Mouse (Mus musculus) spleen, adult 2 months (tissue): Measurements from ENCODE around the gene Morc3.

Source experiments
- CTCF ChIP-seq: fragments of 200-500 bp; IDR thresholded peaks from 2 replicates; pipeline ENCODE4 v1.5.1; 2011; ENCODE audit warnings: mild to moderate bottlenecking, inconsistent platforms; ENCODE audit not compliant: insufficient read depth, insufficient read length, insufficient replicate concordance; ENCODE audit errors: extremely low read depth
- POLR2A ChIP-seq: fragments of 200-500 bp; IDR thresholded peaks from 2 replicates; pipeline ENCODE4 v1.6.1; 2011; ENCODE audit warnings: low read depth, low read length, inconsistent platforms

DNA sequence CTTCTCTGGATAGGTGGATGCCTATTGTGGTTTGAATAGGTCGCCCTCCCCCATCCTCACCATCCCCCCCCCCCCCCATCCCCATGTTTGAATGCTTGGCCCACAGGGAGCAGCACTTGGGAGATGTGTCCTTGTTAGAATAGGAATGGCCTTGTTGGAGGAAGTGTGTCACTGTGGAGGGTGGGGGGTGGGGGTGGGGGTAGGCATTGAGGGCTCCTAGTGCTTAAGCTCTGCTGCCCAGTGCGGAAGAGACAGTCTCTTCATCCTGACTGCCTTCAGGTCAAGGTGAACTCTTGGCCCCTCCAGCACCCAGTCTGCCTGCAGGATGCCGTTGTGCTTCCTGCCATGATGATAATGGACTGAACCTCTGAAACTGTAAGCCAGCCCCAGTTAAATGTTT, 10.2 kb upstream of the Morc3 start:
- TF ChIP-seq POLR2A: no peak
- TF ChIP-seq CTCF: no peak
